Mouse (Mus musculus) liver, postnatal 0 days (tissue): ENCODE results near the gene H6pd.

Source experiments
- CTCF ChIP-seq: sonication (generic); IDR thresholded peaks from 2 replicates; pipeline ENCODE4 v1.5.1; 2016; ENCODE audit warnings: antibody characterized with exemption, low read depth
- EP300 ChIP-seq: IDR thresholded peaks from 2 replicates; pipeline ENCODE4 v1.6.1; 2016; ENCODE audit warnings: antibody characterized with exemption, low read depth, mild to moderate bottlenecking

- TF ChIP-seq EP300 (0 out of 2 replicates have a peak, but pooled peaks have one; percentile 17), CTCF (no peak)
These were observed 9.9 kb downstream of the H6pd start for GRCm38 (mm10) chr4:149998786-149999509.
